Mouse (Mus musculus): ENCODE results near the gene Cyb5r4.
A peak's percentile ranks its signal among the peaks of the same experiment; 100 is the strongest.
"Not testable (repeated sequence)": the region's sequence is repeated elsewhere in the genome, so short reads cannot be mapped to it uniquely, and the experiment has no call there.

The Cyb5r4 gene

GRCm38 (mm10) chr9:87025764-87026163, 4.0 kb downstream of the Cyb5r4 start:
- no peak for DNase-seq (ENCODE audit: low spot score in 2 of 2)

- peak in 1 of 2 experiments; percentile 49 for DNase-seq (ENCODE audit: low spot score in 2 of 2)
Observed at GRCm38 (mm10) chr9:87027423-87028084, 5.7 kb downstream of the Cyb5r4 start.

- DNase-seq (ENCODE audit: low spot score in 2 of 2), result no peak
Observed at GRCm38 (mm10) chr9:87032196-87032595, 10.4 kb downstream of the Cyb5r4 start.

- DNase-seq (ENCODE audit: low spot score in 2 of 2), result no peak
Observed at GRCm38 (mm10) chr9:87034831-87035580, 13.2 kb downstream of the Cyb5r4 start.

DNA sequence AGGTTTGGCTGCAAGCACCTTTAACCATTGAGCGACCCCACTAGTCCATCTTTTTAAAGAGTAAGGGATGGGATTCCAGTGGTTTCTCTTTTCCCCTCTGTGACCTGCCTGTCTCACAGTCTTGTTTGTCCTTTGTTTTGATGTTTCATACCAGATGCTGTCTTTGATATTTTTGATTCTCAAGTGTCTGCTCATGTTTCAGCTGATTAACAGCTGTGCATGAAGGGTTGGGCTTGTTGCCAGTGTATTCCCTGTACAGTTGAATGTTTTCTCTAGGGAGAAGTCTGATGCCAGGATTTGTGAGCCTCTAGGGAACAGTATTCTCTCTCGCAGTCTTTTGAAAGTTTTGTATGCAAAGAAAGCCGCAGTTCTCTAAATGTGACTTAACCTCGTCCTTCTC, 27.6 kb downstream of the Cyb5r4 start:
- DNase-seq (ENCODE audit: low spot score in 2 of 2), result no peak

- no peak for DNase-seq (ENCODE audit: low spot score in 2 of 2)
Observed at GRCm38 (mm10) chr9:87055547-87056235, 33.9 kb downstream of the Cyb5r4 start.

DNA sequence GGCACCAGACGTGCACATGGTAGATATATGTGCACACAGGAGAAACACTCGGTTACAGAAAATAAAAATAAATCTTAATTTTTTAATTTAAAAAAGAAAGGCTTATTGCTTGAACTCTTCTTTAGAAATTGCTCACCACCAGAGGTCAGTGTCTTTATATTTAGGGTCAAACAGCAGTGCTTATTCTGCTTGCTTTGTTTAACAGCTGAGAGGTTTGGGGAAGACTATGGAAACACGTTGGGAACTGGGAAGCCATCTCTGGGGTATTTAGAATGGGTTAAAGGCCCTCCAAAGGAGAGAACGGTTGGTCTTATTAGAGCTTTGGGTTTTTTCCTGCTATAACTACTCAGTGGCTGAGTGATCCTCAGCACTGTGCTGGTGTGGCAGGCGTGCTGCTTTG, 40.5 kb downstream of the Cyb5r4 start:
- DNase-seq (ENCODE audit: low spot score in 2 of 2), result no peak

DNA sequence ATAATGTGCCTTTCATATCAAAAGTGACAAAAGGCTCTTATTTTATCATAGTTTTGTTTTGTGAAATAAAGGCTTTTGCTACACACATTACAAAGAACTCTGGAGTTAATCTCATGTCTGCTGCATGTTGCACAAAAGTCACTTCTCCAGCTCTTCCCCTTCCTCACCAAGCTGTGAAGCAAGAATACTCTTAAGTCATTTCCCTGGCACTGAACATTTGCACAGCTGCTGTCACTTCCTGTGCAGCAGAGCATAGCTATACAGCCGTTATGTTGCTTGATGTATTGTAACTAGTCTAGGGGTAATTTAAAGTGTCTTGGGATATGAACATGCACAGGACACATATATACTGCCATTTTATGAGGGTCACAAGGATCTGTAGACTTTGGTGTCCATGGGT, 46.3 kb downstream of the Cyb5r4 start:
- DNase-seq (ENCODE audit: low spot score in 2 of 2), result no peak

DNA sequence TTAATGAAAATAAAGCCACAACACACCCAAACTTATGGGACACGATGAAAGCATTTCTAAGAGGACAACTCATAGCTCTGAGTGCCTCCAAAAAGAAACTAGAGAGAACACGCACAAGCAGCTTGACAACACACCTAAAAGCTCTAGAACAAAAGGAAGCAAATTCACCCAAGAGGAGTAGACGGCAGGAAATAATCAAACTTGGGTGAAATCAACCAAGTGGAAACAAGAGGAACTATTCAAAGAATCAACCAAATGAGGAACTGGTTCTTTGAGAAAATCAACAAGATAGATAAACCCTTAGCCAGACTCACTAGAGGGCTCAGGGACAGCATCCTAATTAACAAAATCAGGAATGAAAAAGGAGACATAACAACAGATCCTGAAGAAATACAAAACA, 49.8 kb downstream of the Cyb5r4 start:
- DNase-seq (ENCODE audit: low spot score in 2 of 2), result not testable (repeated sequence)

GRCm38 (mm10) chr9:87077919-87078318, 56.1 kb downstream of the Cyb5r4 start:
- DNase-seq (ENCODE audit: low spot score in 2 of 2), result no peak

- no peak for DNase-seq (ENCODE audit: low spot score in 2 of 2)
Observed at GRCm38 (mm10) chr9:87079511-87079910, 57.7 kb downstream of the Cyb5r4 start.

GRCm38 (mm10) chr9:87086991-87087390, 65.2 kb downstream of the Cyb5r4 start:
- DNase-seq (ENCODE audit: low spot score in 2 of 2), result no peak

GRCm38 (mm10) chr9:87097989-87098388, 76.2 kb downstream of the Cyb5r4 start:
- peak in 1 of 2 experiments; percentile 16 for DNase-seq (ENCODE audit: low spot score in 2 of 2)

DNA sequence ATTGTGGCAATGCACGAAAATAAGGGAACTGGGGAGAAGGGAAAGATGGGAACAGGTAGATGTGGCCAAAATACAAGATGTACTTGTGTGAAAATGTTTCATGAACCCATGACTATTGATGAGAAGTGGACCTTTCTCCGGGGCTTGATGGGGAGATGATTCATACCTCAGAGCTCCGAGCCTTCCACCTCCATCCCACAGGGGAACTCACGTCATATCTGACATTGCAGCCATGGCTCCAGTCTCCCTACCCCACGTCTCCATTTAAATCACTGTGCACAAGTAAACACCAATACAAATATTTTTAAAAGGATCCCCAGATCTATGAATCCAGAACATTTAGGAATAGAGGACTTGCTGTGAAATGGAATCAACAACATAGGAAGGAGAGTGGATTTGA, 93.2 kb downstream of the Cyb5r4 start:
- no peak for DNase-seq (ENCODE audit: low spot score in 2 of 2)

DNA sequence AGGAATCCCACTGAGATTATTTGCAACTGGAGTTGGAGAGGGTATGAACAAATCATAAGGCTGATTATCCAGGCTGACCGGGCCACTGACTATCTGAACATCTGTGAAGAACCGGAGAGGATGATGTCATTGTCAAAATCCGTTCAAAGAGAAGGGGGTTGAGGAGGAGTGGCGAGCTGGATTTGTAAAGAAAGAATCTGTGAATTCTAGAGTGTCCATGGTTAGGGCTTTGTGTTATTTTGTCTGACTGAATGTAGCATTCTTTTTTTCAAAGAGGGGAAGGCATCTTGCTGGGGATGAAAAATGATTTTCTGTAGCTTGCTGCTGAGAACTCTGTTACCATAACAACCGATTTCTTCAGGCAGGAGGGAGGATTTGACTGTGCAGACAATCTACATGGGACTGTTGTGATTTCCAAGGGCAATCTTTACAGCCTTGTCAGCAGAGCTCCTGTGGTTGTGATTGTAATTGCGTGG, 93.7 kb downstream of the Cyb5r4 start:
- no peak for DNase-seq (ENCODE audit: low spot score in 2 of 2)

GRCm38 (mm10) chr9:87115978-87116377, 94.2 kb downstream of the Cyb5r4 start:
- DNase-seq (ENCODE audit: low spot score in 2 of 2), result no peak

DNA sequence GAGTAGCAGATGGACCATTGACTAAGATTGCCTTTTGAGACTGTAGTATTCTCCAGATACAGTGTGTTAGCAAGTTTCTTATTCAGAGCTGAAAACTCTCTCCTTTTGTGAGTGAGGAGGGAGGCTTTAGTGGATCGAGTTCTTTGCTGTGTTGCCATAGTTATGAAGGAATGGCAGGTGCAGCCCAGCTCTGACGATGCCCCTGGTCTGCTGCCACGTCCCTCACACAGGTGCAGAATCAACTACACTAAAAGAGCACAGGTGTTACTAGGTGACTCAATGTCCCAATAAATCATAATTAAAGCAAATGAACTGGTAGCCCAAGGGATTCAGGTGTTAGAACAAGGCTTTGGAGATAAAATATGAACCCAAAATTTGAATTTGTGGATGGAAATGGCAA, 97.2 kb downstream of the Cyb5r4 start:
- no peak for DNase-seq (ENCODE audit: low spot score in 2 of 2)

DNA sequence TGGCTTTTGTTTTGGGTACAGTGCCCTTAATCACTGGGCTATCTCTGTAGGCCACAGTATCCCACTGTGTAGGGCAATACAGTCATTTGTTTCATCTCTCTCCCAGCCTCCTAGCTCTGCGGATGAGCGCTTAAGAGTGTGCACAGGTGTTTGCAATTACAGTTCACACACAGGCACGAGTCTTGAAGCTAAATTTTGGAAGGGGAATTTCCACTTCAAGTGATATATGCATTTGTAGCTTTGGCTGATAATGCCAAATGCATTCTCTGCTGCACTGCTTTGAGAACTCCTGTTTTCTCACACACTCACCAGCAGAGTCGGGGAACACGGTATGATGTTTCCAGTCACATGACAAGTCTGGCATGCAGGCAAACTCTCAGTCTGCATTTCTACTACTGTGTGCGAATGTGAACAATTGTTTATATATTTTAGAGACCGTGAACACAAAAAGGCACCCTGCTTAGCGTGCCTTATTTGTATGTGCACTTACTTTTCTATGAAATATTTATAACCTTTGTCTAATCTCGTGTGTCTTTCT, 100.2 kb downstream of the Cyb5r4 start:
- DNase-seq (ENCODE audit: low spot score in 2 of 2), result no peak

GRCm38 (mm10) chr9:87127046-87127445, 105.2 kb downstream of the Cyb5r4 start:
- DNase-seq (ENCODE audit: low spot score in 2 of 2), result not testable (repeated sequence)
